Mouse (Mus musculus) forebrain, embryonic 11.5 days (tissue): ENCODE data around the gene Ifna11. TPM values are rescaled to one million over a fixed set of nuclear protein-coding genes. Genes with fewer than 3 reads are reported as not detected.
"Not testable (repeated sequence)": the region's sequence is repeated elsewhere in the genome, so short reads cannot be mapped to it uniquely, and the experiment has no call there.

ENCODE experiments used
- ATAC-seq: fragments of 200-750 bp; cut with Nextera tagmentation; replicated peaks from 2 replicates; pipeline ENCODE4 v1.8.0; 2017; ENCODE audit warnings: moderate TSS enrichment; ENCODE audit not compliant: low FRiP score
- DNase-seq: peaks from one replicate; pipeline ENCODE4 v3.0.0-alpha.2; 2017; ENCODE audit warnings: low spot score
- H3K27ac ChIP-seq: fragments of 300-500 bp; sonication (generic); 2 replicates; pipeline ENCODE4 v1.5.1; 2014; ENCODE audit warnings: low read depth, low read length
- H3K27me3 ChIP-seq: fragments of 300-500 bp; sonication (generic); 2 replicates; pipeline ENCODE4 v1.6.1; 2014; ENCODE audit warnings: mild to moderate bottlenecking, low read length, mixed read lengths; ENCODE audit not compliant: control insufficient read depth, insufficient read depth
- H3K36me3 ChIP-seq: fragments of 300-500 bp; sonication (generic); 2 replicates; pipeline ENCODE4 v1.6.1; 2014; ENCODE audit warnings: mild to moderate bottlenecking, low read length, moderate library complexity, mixed read lengths; ENCODE audit not compliant: control insufficient read depth, insufficient read depth
- H3K4me1 ChIP-seq: fragments of 300-500 bp; sonication (generic); replicated peaks from 2 replicates; pipeline ENCODE4 v1.6.1; 2014; ENCODE audit warnings: low read length, mixed read lengths; ENCODE audit not compliant: control insufficient read depth, insufficient read depth
- H3K4me2 ChIP-seq: fragments of 300-500 bp; sonication (generic); 2 replicates; pipeline ENCODE4 v1.6.1; 2014; ENCODE audit warnings: low read depth, mild to moderate bottlenecking, low read length, moderate library complexity, mixed read lengths; ENCODE audit not compliant: severe bottlenecking
- H3K4me3 ChIP-seq: fragments of 300-500 bp; sonication (generic); 2 replicates; pipeline ENCODE4 v1.5.1; 2014; ENCODE audit warnings: low read depth, low read length
- H3K9ac ChIP-seq: fragments of 300-500 bp; sonication (generic); 2 replicates; pipeline ENCODE4 v1.6.1; 2014; ENCODE audit warnings: low read length
- H3K9me3 ChIP-seq: fragments of 300-500 bp; sonication (generic); 2 replicates; pipeline ENCODE4 v1.6.1; 2016; ENCODE audit warnings: low read length, mixed read lengths; ENCODE audit not compliant: control insufficient read depth
- WGBS: fragments of 180-500 bp; shearing (Covaris S2); extraction: QIAGEN DNeasy Blood & Tissue Kit; methylation state at CpG from one replicate; pipeline ENCODE4 v1.1.7; 2014; 5-methylcytosine and 5-hydroxymethylcytosine counted together
- polyA plus RNA-seq: library from polyadenylated mRNA; unstranded; fragments of >200 nt; fragmentation: Nextera tagmentation; extraction: Ambion mirVana; gene quantifications from 2 replicates; pipeline ENCODE4 v1.2.1, GENCODE M21; 2014

Gene Ifna11
- polyA plus RNA-seq, 1 experiment from 2014 or later = not detected

DNA sequence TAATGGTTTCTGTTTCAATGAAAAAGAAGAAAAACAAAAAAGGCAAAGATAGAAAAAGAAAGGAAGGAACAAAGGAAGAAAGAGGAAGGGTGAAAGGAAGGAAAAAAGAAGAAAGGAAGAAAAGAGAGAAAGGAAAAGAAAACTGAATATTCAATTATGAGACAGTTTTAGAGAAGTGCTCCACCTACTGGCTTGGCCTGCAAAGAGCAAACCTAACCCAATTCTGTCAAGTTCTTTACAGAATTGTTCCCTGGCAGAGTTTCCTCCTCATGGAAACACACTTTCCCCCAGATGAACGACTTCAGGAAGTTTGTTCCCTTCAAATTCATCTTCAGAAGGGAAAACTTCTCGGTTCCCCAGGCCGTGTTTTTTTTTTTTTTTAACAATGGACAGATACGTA lies 3.2 kb downstream of the Ifna11 start:
- H3K27ac ChIP-seq = no peak overlapping the region
- no peaks in the 10 kb centered on the region for H3K4me1 ChIP-seq
- no peak for DNase-seq
- H3K9me3 ChIP-seq = no peaks in the 10 kb centered on the region
- 22% methylated on average over 4 of the region's 4 CpGs for WGBS
- no peak overlapping the region for H3K9ac ChIP-seq
- no peaks in the 10 kb centered on the region for H3K36me3 ChIP-seq
- no peaks in the 10 kb centered on the region for H3K27me3 ChIP-seq
- no peak overlapping the region for H3K4me2 ChIP-seq
- no peak overlapping the region for H3K4me3 ChIP-seq
- ATAC-seq = no peak

DNA sequence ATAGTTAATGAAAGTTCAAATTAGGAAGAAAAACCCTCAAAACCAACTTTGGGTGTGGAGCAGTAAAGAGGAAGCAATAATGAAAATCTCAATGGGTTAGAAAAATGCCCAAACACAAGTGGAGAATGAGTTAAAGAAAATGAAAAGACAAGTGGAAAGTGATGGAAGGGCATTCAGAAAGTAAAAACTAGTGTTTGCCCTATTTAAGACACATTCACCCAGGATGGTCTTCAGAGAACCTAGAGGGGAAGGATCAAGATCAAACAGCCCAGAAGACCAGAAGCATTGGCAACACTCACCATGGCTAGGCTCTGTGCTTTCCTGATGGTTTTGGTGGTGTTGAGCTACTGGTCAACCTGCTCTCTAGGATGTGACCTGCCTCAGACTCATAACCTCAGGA lies 7.4 kb downstream of the Ifna11 start, which contains the start of gene Ifna6:
TSS of gene Ifna6 (plus strand) at position 301 of the 400 bp plus-strand sequence.
- H3K4me3 ChIP-seq, H3K9me3 ChIP-seq, H3K36me3 ChIP-seq, H3K4me2 ChIP-seq, H3K4me1 ChIP-seq, DNase-seq, H3K27me3 ChIP-seq, ATAC-seq, H3K9ac ChIP-seq, H3K27ac ChIP-seq: not testable (repeated sequence)

DNA sequence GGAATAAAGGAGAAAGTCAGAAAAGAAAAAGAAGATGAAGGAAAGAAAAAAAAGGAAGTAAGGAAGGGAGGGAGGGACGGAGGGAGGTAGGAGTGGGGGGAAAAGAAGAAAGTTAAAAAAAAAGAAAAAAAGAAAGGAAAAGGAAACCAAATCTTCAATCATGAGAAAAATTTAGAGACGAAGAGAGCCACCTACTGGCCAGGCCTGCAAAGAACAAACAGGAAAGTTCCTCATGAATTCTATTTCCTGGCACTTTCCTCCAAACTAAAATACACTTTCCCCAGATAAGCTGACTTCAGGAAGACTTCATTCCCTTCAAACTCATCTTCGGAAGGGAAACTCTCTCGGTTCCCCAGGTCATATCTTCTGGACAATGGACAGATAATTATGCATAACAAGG lies 10.8 kb downstream of the Ifna11 start:
- Histone ChIP-seq H3K27ac (no peak overlapping the region), H3K27me3 (no peaks in the 10 kb centered on the region), H3K36me3 (no peaks in the 10 kb centered on the region), H3K9ac (no peak overlapping the region), H3K4me3 (no peak overlapping the region), H3K9me3 (no peaks in the 10 kb centered on the region), H3K4me2 (no peak overlapping the region), H3K4me1 (no peaks in the 10 kb centered on the region)
- ATAC-seq = no peak
- 31% methylated on average over 4 of the region's 4 CpGs for WGBS
- no peak for DNase-seq

GRCm38 (mm10) chr4:88835225-88835624 lies 15.5 kb downstream of the Ifna11 start, which contains the start of gene Ifna5:
TSS of gene Ifna5 (plus strand) at chr4:88835525.
- 89% methylated on average over 1 of the region's 1 CpGs for WGBS
- H3K27ac ChIP-seq, H3K9ac ChIP-seq, H3K4me2 ChIP-seq, DNase-seq, H3K36me3 ChIP-seq, ATAC-seq, H3K27me3 ChIP-seq, H3K9me3 ChIP-seq, H3K4me1 ChIP-seq, H3K4me3 ChIP-seq: not testable (repeated sequence)

GRCm38 (mm10) chr4:88838828-88839227 lies 19.1 kb downstream of the Ifna11 start:
- Histone ChIP-seq H3K27ac (no peak overlapping the region), H3K4me2 (no peak overlapping the region), H3K9ac (no peak overlapping the region), H3K9me3 (no peaks in the 10 kb centered on the region), H3K36me3 (no peaks in the 10 kb centered on the region), H3K4me1 (no peaks in the 10 kb centered on the region), H3K27me3 (no peaks in the 10 kb centered on the region), H3K4me3 (no peak overlapping the region)
- DNase-seq (no peak), ATAC-seq (no peak)
- WGBS = 40% methylated on average over 3 of the region's 3 CpGs

DNA sequence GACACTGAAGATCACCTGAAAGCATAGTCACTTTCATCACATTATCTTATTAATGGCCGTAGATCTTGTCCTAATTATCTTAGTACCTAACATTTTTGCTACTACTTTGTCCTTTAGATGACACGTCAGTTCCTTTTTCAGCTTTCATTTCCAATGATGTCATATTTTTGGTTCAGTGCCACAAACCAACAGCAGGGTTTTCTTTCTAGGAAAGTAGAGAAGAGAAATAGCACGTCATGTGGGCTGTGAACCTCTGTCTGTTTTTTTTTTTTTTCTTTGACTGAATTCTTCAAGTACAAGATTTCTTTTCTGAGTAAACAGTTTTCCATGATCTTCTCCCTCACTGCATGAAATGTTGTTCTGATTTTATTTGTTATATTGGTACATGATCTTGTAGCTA lies 20.3 kb downstream of the Ifna11 start:
- Histone ChIP-seq H3K27me3 (no peaks in the 10 kb centered on the region), H3K4me2 (no peak overlapping the region), H3K9me3 (no peaks in the 10 kb centered on the region), H3K4me1 (no peaks in the 10 kb centered on the region), H3K9ac (no peak overlapping the region), H3K27ac (no peak overlapping the region), H3K36me3 (no peaks in the 10 kb centered on the region), H3K4me3 (no peak overlapping the region)
- no peak for ATAC-seq
- WGBS = 81% methylated on average over 3 of the region's 3 CpGs
- DNase-seq = no peak

DNA sequence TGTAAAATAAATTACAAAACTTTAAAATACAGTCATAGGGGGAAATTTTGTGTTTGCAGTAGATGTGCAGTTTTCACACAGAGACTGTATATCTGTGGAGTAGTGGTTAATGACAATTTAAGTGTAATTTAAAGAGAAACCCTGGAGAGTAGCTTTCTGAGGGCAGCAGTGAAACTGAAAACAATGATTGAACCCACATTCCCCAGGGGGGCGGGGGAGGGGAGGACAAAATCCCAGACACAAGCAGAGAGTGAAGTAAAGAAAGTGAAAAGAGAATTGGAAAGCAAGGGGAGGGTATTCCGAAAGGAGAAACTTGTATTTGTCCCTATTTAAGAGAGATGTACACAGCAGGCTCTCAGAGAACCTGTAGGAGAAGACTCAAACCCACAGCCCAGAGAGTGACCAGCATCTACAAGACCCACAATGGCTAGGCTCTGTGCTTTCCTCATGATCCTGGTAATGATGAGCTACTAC lies 21.7 kb downstream of the Ifna11 start, which contains the start of gene Ifna4:
TSS of gene Ifna4 (plus strand) at position 424 of the 474 bp plus-strand sequence.
- DNase-seq (no peak), ATAC-seq (no peak)
- Histone ChIP-seq H3K27ac (no peak within 1 kb of the TSS), H3K9me3 (no peaks in the 10 kb centered on the region), H3K27me3 (no peaks in the 10 kb centered on the region), H3K4me2 (no peak within 1 kb of the TSS), H3K4me3 (no peak within 1 kb of the TSS), H3K9ac (no peak within 1 kb of the TSS), H3K4me1 (no peaks in the 10 kb centered on the region), H3K36me3 (no peaks in the 10 kb centered on the region)
- 41% methylated on average over 2 of the region's 2 CpGs for WGBS

DNA sequence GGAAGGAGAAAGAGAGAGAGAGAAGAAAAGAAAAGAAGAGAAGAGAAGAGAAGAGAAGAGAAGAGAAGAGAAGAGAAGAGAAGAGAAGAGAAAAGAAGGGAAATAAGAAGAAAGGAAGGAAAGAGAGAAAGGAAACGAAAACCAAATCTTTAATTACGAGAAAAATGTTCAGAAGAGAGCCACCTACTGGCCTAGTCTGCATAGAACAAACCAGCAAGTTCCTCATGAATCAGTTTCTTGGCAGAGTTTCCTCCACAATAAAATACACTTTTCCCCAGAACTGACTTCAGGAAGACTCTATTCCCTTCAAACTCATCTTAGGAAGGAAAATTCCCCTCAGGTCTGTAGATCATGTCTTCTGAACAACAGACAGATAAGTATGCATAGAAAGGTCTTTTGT lies 25.6 kb downstream of the Ifna11 start:
- Histone ChIP-seq H3K9me3 (no peaks in the 10 kb centered on the region), H3K4me1 (no peaks in the 10 kb centered on the region), H3K4me2 (no peak overlapping the region), H3K36me3 (no peaks in the 10 kb centered on the region), H3K9ac (no peak overlapping the region), H3K4me3 (no peak overlapping the region), H3K27ac (no peak overlapping the region), H3K27me3 (no peaks in the 10 kb centered on the region)
- WGBS = 51% methylated on average over 2 of the region's 2 CpGs
- no peak for ATAC-seq
- no peak for DNase-seq

GRCm38 (mm10) chr4:88849698-88850097 lies 29.9 kb downstream of the Ifna11 start, which contains the start of gene Ifna1:
TSS of gene Ifna1 (plus strand) at chr4:88850087.
- no peaks in the 10 kb centered on the region for H3K27me3 ChIP-seq
- no peaks in the 10 kb centered on the region for H3K36me3 ChIP-seq
- DNase-seq (no peak), ATAC-seq (no peak)
- H3K4me2 ChIP-seq = no peak within 1 kb of the TSS
- no peaks in the 10 kb centered on the region for H3K9me3 ChIP-seq
- WGBS = 63% methylated on average over 1 of the region's 1 CpGs
- peaks cover 5% of the 10 kb centered on the region; the same call in 1 of the 2 replicates for H3K4me1 ChIP-seq
- no peak within 1 kb of the TSS for H3K4me3 ChIP-seq
- no peak within 1 kb of the TSS for H3K9ac ChIP-seq
- no peak within 1 kb of the TSS for H3K27ac ChIP-seq
